Mouse (Mus musculus) forebrain, embryonic 15.5 days (tissue): Measurements from ENCODE around the gene 1110008L16Rik. TPM values are rescaled to one million over a fixed set of nuclear protein-coding genes. Genes with fewer than 3 reads are reported as not detected.
A peak's percentile ranks its signal among the peaks of the same experiment; 100 is the strongest.
"Not testable (repeated sequence)": the region's sequence is repeated elsewhere in the genome, so short reads cannot be mapped to it uniquely, and the experiment has no call there.

Source experiments
- ATAC-seq: fragments of 200-750 bp; cut with Nextera tagmentation; replicated peaks from 2 replicates; pipeline ENCODE4 v1.8.0; 2017; ENCODE audit warnings: mild to moderate bottlenecking, moderate TSS enrichment, moderate library complexity
- H3K27ac ChIP-seq: fragments of 300-500 bp; sonication (generic); replicated peaks from 2 replicates; pipeline ENCODE4 v1.5.1; 2015; ENCODE audit warnings: mild to moderate bottlenecking, inconsistent platforms
- H3K27me3 ChIP-seq: fragments of 300-500 bp; sonication (generic); 2 replicates; pipeline ENCODE4 v1.6.1; 2015; ENCODE audit warnings: inconsistent platforms
- H3K36me3 ChIP-seq: fragments of 300-500 bp; sonication (generic); 2 replicates; pipeline ENCODE4 v1.6.1; 2015; ENCODE audit warnings: mild to moderate bottlenecking, inconsistent platforms
- H3K4me1 ChIP-seq: fragments of 300-500 bp; sonication (generic); 2 replicates; pipeline ENCODE4 v1.6.1; 2015; ENCODE audit warnings: inconsistent platforms
- H3K4me2 ChIP-seq: fragments of 300-500 bp; sonication (generic); replicated peaks from 2 replicates; pipeline ENCODE4 v1.6.1; 2015; ENCODE audit warnings: mild to moderate bottlenecking, inconsistent platforms
- H3K4me3 ChIP-seq: fragments of 300-500 bp; sonication (generic); 2 replicates; pipeline ENCODE4 v1.5.1; 2015; ENCODE audit warnings: mild to moderate bottlenecking, inconsistent platforms
- H3K9ac ChIP-seq: fragments of 300-500 bp; sonication (generic); replicated peaks from 2 replicates; pipeline ENCODE4 v1.6.1; 2015; ENCODE audit warnings: mild to moderate bottlenecking, inconsistent platforms
- H3K9me3 ChIP-seq: fragments of 300-500 bp; sonication (generic); 2 replicates; pipeline ENCODE4 v1.6.1; 2016; ENCODE audit warnings: inconsistent platforms
- WGBS: fragments of 180-500 bp; shearing (Covaris S2); methylation state at CpG from one replicate; pipeline ENCODE4 v1.1.7; 2015; ENCODE audit warnings: mixed read lengths; 5-methylcytosine and 5-hydroxymethylcytosine counted together
- polyA plus RNA-seq: library from polyadenylated mRNA; unstranded; fragments of >200 nt; fragmentation: Nextera tagmentation; extraction: Ambion mirVana; gene quantifications from 2 replicates; pipeline ENCODE4 v1.2.1, GENCODE M21; 2015

1110008L16Rik gene
- polyA plus RNA-seq, 1 experiment from 2014 or later, result 12.2 TPM

GRCm38 (mm10) chr12:55386456-55386855 is 87.1 kb downstream of the 1110008L16Rik start:
- no peak for ATAC-seq

GRCm38 (mm10) chr12:55387083-55387787 is 87.9 kb downstream of the 1110008L16Rik start:
- ATAC-seq, result no peak
- Histone ChIP-seq H3K36me3 (no peaks in the 10 kb centered on the region), H3K9me3 (no peaks in the 10 kb centered on the region), H3K27me3 (no peaks in the 10 kb centered on the region), H3K4me1 (no peaks in the 10 kb centered on the region), H3K4me2 (no peak overlapping the region), H3K9ac (no peak overlapping the region), H3K4me3 (no peak overlapping the region), H3K27ac (no peak overlapping the region)
- WGBS, result 82% methylated on average over 7 of the region's 7 CpGs

More at GRCm38 (mm10) chr12:55386456-55386855, 87.1 kb downstream of the 1110008L16Rik start:
- no peak overlapping the region for H3K9ac ChIP-seq
- no peak overlapping the region for H3K27ac ChIP-seq
- no peaks in the 10 kb centered on the region for H3K27me3 ChIP-seq
- H3K9me3 ChIP-seq, result no peaks in the 10 kb centered on the region
- 62% methylated on average over 9 of the region's 9 CpGs for WGBS
- H3K4me3 ChIP-seq, result no peak overlapping the region
- no peaks in the 10 kb centered on the region for H3K4me1 ChIP-seq
- H3K36me3 ChIP-seq, result no peaks in the 10 kb centered on the region
- no peak overlapping the region for H3K4me2 ChIP-seq

- WGBS, result 73% methylated on average over 11 of the region's 11 CpGs
- H3K4me1 ChIP-seq, result no peaks in the 10 kb centered on the region
- H3K9ac ChIP-seq, result no peak overlapping the region
- H3K36me3 ChIP-seq, result no peaks in the 10 kb centered on the region
- no peak overlapping the region for H3K27ac ChIP-seq
- no peak for ATAC-seq
- H3K4me3 ChIP-seq, result no peak overlapping the region
- no peaks in the 10 kb centered on the region for H3K27me3 ChIP-seq
- H3K9me3 ChIP-seq, result no peaks in the 10 kb centered on the region
- H3K4me2 ChIP-seq, result no peak overlapping the region
These were observed 88.5 kb downstream of the 1110008L16Rik start for GRCm38 (mm10) chr12:55387788-55388465.

- no peak for ATAC-seq
- Histone ChIP-seq H3K9ac (no peak overlapping the region), H3K36me3 (no peaks in the 10 kb centered on the region), H3K4me1 (no peaks in the 10 kb centered on the region), H3K27me3 (no peaks in the 10 kb centered on the region), H3K9me3 (no peaks in the 10 kb centered on the region), H3K4me2 (no peak overlapping the region), H3K4me3 (no peak overlapping the region), H3K27ac (no peak overlapping the region)
- 76% methylated on average over 6 of the region's 6 CpGs for WGBS
These were observed 89.1 kb downstream of the 1110008L16Rik start for GRCm38 (mm10) chr12:55388478-55388877.

GRCm38 (mm10) chr12:55389132-55390081 is 90.0 kb downstream of the 1110008L16Rik start:
- H3K4me3 ChIP-seq, result no peak overlapping the region
- no peak overlapping the region for H3K4me2 ChIP-seq
- H3K9ac ChIP-seq, result no peak overlapping the region
- no peaks in the 10 kb centered on the region for H3K4me1 ChIP-seq
- no peaks in the 10 kb centered on the region for H3K27me3 ChIP-seq
- H3K36me3 ChIP-seq, result no peaks in the 10 kb centered on the region
- no peaks in the 10 kb centered on the region for H3K9me3 ChIP-seq
- 81% methylated on average over 17 of the region's 17 CpGs for WGBS
- no peak overlapping the region for H3K27ac ChIP-seq
- ATAC-seq, result no peak

- Histone ChIP-seq H3K4me1 (no peaks in the 10 kb centered on the region), H3K9ac (no peak overlapping the region), H3K4me2 (no peak overlapping the region), H3K27me3 (no peaks in the 10 kb centered on the region), H3K9me3 (no peaks in the 10 kb centered on the region), H3K36me3 (no peaks in the 10 kb centered on the region), H3K4me3 (no peak overlapping the region), H3K27ac (no peak overlapping the region)
- no peak for ATAC-seq
These were observed 92.7 kb downstream of the 1110008L16Rik start for GRCm38 (mm10) chr12:55392120-55392519.

- no peak overlapping the region for H3K4me2 ChIP-seq
- no peaks in the 10 kb centered on the region for H3K36me3 ChIP-seq
- H3K27me3 ChIP-seq, result no peaks in the 10 kb centered on the region
- H3K4me1 ChIP-seq, result peaks cover 4% of the 10 kb centered on the region; the same call in 1 of the 2 replicates
- WGBS, result 86% methylated on average over 11 of the region's 11 CpGs
- H3K27ac ChIP-seq, result no peak overlapping the region
- no peak overlapping the region for H3K4me3 ChIP-seq
- no peaks in the 10 kb centered on the region for H3K9me3 ChIP-seq
- no peak overlapping the region for H3K9ac ChIP-seq
- no peak for ATAC-seq
These were observed 93.6 kb downstream of the 1110008L16Rik start for GRCm38 (mm10) chr12:55392733-55393577.

GRCm38 (mm10) chr12:55395601-55396000 is 96.2 kb downstream of the 1110008L16Rik start:
- H3K4me2 ChIP-seq, ATAC-seq, H3K27ac ChIP-seq, H3K27me3 ChIP-seq, H3K4me3 ChIP-seq, H3K9ac ChIP-seq, H3K9me3 ChIP-seq, H3K36me3 ChIP-seq: not testable (repeated sequence)
- H3K4me1 ChIP-seq, result peaks cover 17% of the 10 kb centered on the region
- 92% methylated on average over 14 of the region's 14 CpGs for WGBS

- WGBS, result 98% methylated on average over 4 of the region's 4 CpGs
- no peak for ATAC-seq
- Histone ChIP-seq H3K4me1 (peaks cover 17% of the 10 kb centered on the region), H3K4me2 (no peak overlapping the region), H3K4me3 (no peak overlapping the region), H3K36me3 (no peaks in the 10 kb centered on the region), H3K27ac (no peak overlapping the region), H3K9ac (no peak overlapping the region), H3K9me3 (no peaks in the 10 kb centered on the region), H3K27me3 (no peaks in the 10 kb centered on the region)
These were observed 97.2 kb downstream of the 1110008L16Rik start for GRCm38 (mm10) chr12:55396536-55396935.

- H3K4me2 ChIP-seq, result peak overlapping the region; percentile 82
- peak overlapping the region; percentile 70 for H3K4me3 ChIP-seq
- no peaks in the 10 kb centered on the region for H3K36me3 ChIP-seq
- H3K27me3 ChIP-seq, result no peaks in the 10 kb centered on the region
- peak overlapping the region; percentile 84 for H3K27ac ChIP-seq
- H3K9ac ChIP-seq, result peak overlapping the region; percentile 83
- H3K4me1 ChIP-seq, result peaks cover 17% of the 10 kb centered on the region
- H3K9me3 ChIP-seq, result no peaks in the 10 kb centered on the region
- ATAC-seq, result no peak
- WGBS, result 72% methylated on average over 9 of the region's 9 CpGs
These were observed 98.3 kb downstream of the 1110008L16Rik start for GRCm38 (mm10) chr12:55397544-55398239.
